Comparison of ENCODE assay signal across 12 mouse cellular contexts in the genomic region with DNA sequence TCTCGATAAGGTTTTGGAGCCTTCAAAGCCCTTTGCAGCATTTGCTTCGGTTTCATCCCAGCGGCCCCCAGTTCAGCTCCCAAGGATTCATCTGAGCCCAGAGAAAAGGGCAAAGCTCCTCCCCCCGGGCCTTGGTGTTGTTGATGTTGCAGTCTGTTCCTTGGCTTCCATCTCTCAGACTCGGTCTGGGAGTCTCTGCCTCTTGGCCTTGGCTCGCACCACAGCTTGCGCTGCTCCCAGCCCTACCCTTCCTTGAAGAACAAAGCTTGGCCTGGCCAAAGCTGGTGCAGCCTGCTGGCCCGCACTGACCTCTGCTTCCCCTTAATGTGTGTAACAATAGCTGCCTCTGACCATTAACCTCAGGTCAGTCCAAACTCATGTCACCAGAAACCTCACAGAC. TPM values are rescaled to one million over a fixed set of nuclear protein-coding genes. Genes with fewer than 3 reads are reported as not detected.
DNase-seq lines count a peak whose midpoint lies in the region; ATAC-seq lines count a peak whose summit lies in the region.
"Had no signal": no experiment of that assay in that cellular context is flagged by ENCODE, and none has a peak within 500 bp of the region (broad histone marks: within the 10 kb centered on the region; RNA-seq: fewer than 3 reads in every experiment).

No protein-coding gene starts in this region.

- no peaks in the 10 kb centered on the region for H3K36me3 ChIP-seq in heart, embryonic 10.5 days
- H3K36me3 ChIP-seq in lung, embryonic 15.5 days = no peaks in the 10 kb centered on the region
- H3K36me3 ChIP-seq: midbrain, embryonic 13.5 days had no signal

- H3K4me3 ChIP-seq in heart, embryonic 10.5 days = no peak overlapping the region
- no peak overlapping the region for H3K4me3 ChIP-seq in lung, embryonic 15.5 days
- H3K4me3 ChIP-seq: erythroblast, embryonic 14.5 days; midbrain, embryonic 13.5 days had no signal

- 85% methylated on average over 8 of the region's 8 CpGs for WGBS in heart, embryonic 10.5 days
- 67% methylated on average over 8 of the region's 8 CpGs for WGBS in lung, embryonic 15.5 days

- intact Hi-C loops in gastrocnemius, postnatal 14 days (cut with DNase I; ENCODE audit: low total_unique reads) = no loop called here

- H3K9ac ChIP-seq in lung, embryonic 15.5 days = no peak overlapping the region
- H3K9ac ChIP-seq: midbrain, embryonic 13.5 days had no signal

- peak; percentile 61; the same call in 1 of the 2 replicates for ATAC-seq in lung, embryonic 15.5 days (ENCODE audit: borderline replicate concordance, extremely low read depth, low FRiP score, low TSS enrichment)
- ATAC-seq: midbrain, embryonic 13.5 days had no signal

- DNase-seq in heart, adult 18-20 months = peak; percentile 73 to 91
- DNase-seq in heart, embryonic 10.5 days (ENCODE audit: low spot score) = no peak
- peak; percentile 43 for DNase-seq in R1 (ENCODE audit: low read depth, low spot score)
- DNase-seq in gastrocnemius, postnatal 14 days = peak; percentile 56
- no peak for DNase-seq in cerebellum, adult 11 months
- DNase-seq in thymus, postnatal 25 days = no peak
- DNase-seq in neural tube, embryonic 10.5 days (ENCODE audit: extremely low spot score, low spot score) = no peak
- DNase-seq: cerebellum, adult 18-20 months had no signal

- no peak overlapping the region for H3K27ac ChIP-seq in heart, embryonic 10.5 days
- no peak overlapping the region for H3K27ac ChIP-seq in lung, embryonic 15.5 days
- H3K27ac ChIP-seq: midbrain, embryonic 13.5 days had no signal

- H3K9me3 ChIP-seq in heart, embryonic 10.5 days = peaks cover 3% of the 10 kb centered on the region; the same call in 1 of the 2 replicates
- no peaks in the 10 kb centered on the region for H3K9me3 ChIP-seq in lung, embryonic 15.5 days

- no peak overlapping the region for H3K4me2 ChIP-seq in lung, embryonic 15.5 days
- H3K4me2 ChIP-seq: midbrain, embryonic 13.5 days had no signal

- H3K4me1 ChIP-seq in heart, embryonic 10.5 days = peaks cover 20% of the 10 kb centered on the region
- 0 out of 2 replicates have a peak, but pooled peaks cover 15% of the 10 kb centered on the region for H3K4me1 ChIP-seq in lung, embryonic 15.5 days
- H3K4me1 ChIP-seq: midbrain, embryonic 13.5 days had no signal

- H3K27me3 ChIP-seq in heart, embryonic 10.5 days (ENCODE audit: insufficient read depth, poor library complexity, severe bottlenecking) = no peaks in the 10 kb centered on the region
- H3K27me3 ChIP-seq in lung, embryonic 15.5 days = no peaks in the 10 kb centered on the region
- H3K27me3 ChIP-seq: midbrain, embryonic 13.5 days had no signal

RNA-seq across cellular contexts. Expression of a gene that starts 15.2 kb away (rescaled TPM):
- under 1 TPM in 1 of 2 experiments, not detected in 1; 0.30 TPM for total RNA-seq in heart, adult 18-20 months (2021)
- polyA plus RNA-seq in heart, embryonic 10.5 days (2016; fragmentation: Nextera tagmentation; extraction: Ambion mirVana) = not detected in 2 replicates
- total RNA-seq in gastrocnemius, postnatal 14 days (2021) = under 1 TPM; 0.23 to 0.33 TPM
- polyA plus RNA-seq in lung, embryonic 15.5 days (2015; fragmentation: Nextera tagmentation; extraction: Ambion mirVana) = 0.22 and 0.36 TPM in 2 replicates
- polyA plus RNA-seq: erythroblast, embryonic 14.5 days; midbrain, embryonic 13.5 days; stomach, embryonic 16.5 days had no signal

RNA-seq across cellular contexts. Expression of a gene that starts 18.4 kb away (rescaled TPM):
- total RNA-seq in heart, adult 18-20 months (2021) = 10 to 100 TPM; 18.7 to 23.9 TPM
- 7.9 TPM in 2 replicates for polyA plus RNA-seq in heart, embryonic 10.5 days (2016; fragmentation: Nextera tagmentation; extraction: Ambion mirVana)
- 1 to 10 TPM; 8.7 to 9.1 TPM for total RNA-seq in gastrocnemius, postnatal 14 days (2021)
- 24.8 and 28.7 TPM in 2 replicates for polyA plus RNA-seq in lung, embryonic 15.5 days (2015; fragmentation: Nextera tagmentation; extraction: Ambion mirVana)

Comparison
In these comparisons a context has a peak if more than half of its experiments do, and no peak if none do; other contexts are left out.
1. DNase-seq: peak in heart, adult 18-20 months (2 of 2), R1 (single experiment) and gastrocnemius, postnatal 14 days (single experiment); none in heart, embryonic 10.5 days (single experiment), cerebellum, adult 11 months (single experiment), thymus, postnatal 25 days (single experiment) and neural tube, embryonic 10.5 days (single experiment).